Mouse (Mus musculus): ENCODE results near the gene Gm13696.
"Not testable (repeated sequence)": the region's sequence is repeated elsewhere in the genome, so short reads cannot be mapped to it uniquely, and the experiment has no call there.

The Gm13696 gene

GRCm38 (mm10) chr2:83972823-83973222 is at the start of gene Gm13696:
Gene Gm13696, plus strand, starts transcription at chr2:83973123.
- not testable (repeated sequence) for DNase-seq

- DNase-seq: no peak
Measured at GRCm38 (mm10) chr2:83929478-83930088, 43.3 kb upstream of the Gm13696 start.

GRCm38 (mm10) chr2:83940931-83941361 is 32.0 kb upstream of the Gm13696 start, which contains the start of gene Zswim2:
Gene Zswim2, minus strand, starts transcription at chr2:83941228.
- DNase-seq: peak; percentile 36 to 77

GRCm38 (mm10) chr2:83941378-83941777 is 31.5 kb upstream of the Gm13696 start:
- no peak for DNase-seq

- no peak for DNase-seq
Measured at GRCm38 (mm10) chr2:83941792-83942191, 31.1 kb upstream of the Gm13696 start.

GRCm38 (mm10) chr2:83955393-83955792 is 17.5 kb upstream of the Gm13696 start, which contains the start of gene Gm13698:
Gene Gm13698, plus strand, starts transcription at chr2:83955693.
- DNase-seq: not testable (repeated sequence)

GRCm38 (mm10) chr2:83961203-83961602 is 11.7 kb upstream of the Gm13696 start, which contains the start of gene Gm13693:
Gene Gm13693, plus strand, starts transcription at chr2:83961503.
- not testable (repeated sequence) for DNase-seq

- not testable (repeated sequence) for DNase-seq
Measured at GRCm38 (mm10) chr2:83967013-83967412, 5.9 kb upstream of the Gm13696 start, which contains the start of gene Gm13695. Gene Gm13695, plus strand, starts transcription at chr2:83967313.

- not testable (repeated sequence) for DNase-seq
Measured at GRCm38 (mm10) chr2:83978633-83979032, 5.7 kb downstream of the Gm13696 start, which contains the start of gene Gm13694. Gene Gm13694, plus strand, starts transcription at chr2:83978933.

- not testable (repeated sequence) for DNase-seq
Measured at GRCm38 (mm10) chr2:83984443-83984842, 11.5 kb downstream of the Gm13696 start, which contains the start of gene Gm13697. Gene Gm13697, plus strand, starts transcription at chr2:83984743.

GRCm38 (mm10) chr2:83990253-83990652 is 17.3 kb downstream of the Gm13696 start, which contains the start of gene Gm13691:
Gene Gm13691, plus strand, starts transcription at chr2:83990553.
- DNase-seq: not testable (repeated sequence)

- not testable (repeated sequence) for DNase-seq
Measured at GRCm38 (mm10) chr2:83993639-83994255, 20.8 kb downstream of the Gm13696 start.

- DNase-seq: not testable (repeated sequence)
Measured at GRCm38 (mm10) chr2:83994526-83994925, 21.6 kb downstream of the Gm13696 start.

- DNase-seq: no peak
Measured at GRCm38 (mm10) chr2:84008913-84009312, 36.0 kb downstream of the Gm13696 start.

- DNase-seq: no peak
Measured at GRCm38 (mm10) chr2:84009818-84010217, 36.9 kb downstream of the Gm13696 start.

- DNase-seq: no peak
Measured at GRCm38 (mm10) chr2:84014572-84014971, 41.6 kb downstream of the Gm13696 start.

GRCm38 (mm10) chr2:84016291-84016690 is 43.4 kb downstream of the Gm13696 start:
- not testable (repeated sequence) for DNase-seq

- DNase-seq: no peak
Measured at GRCm38 (mm10) chr2:84018330-84018729, 45.4 kb downstream of the Gm13696 start.

GRCm38 (mm10) chr2:84019519-84020305 is 46.8 kb downstream of the Gm13696 start:
- DNase-seq: peak; percentile 36 to 77

GRCm38 (mm10) chr2:84021930-84022329 is 49.0 kb downstream of the Gm13696 start:
- no peak for DNase-seq

GRCm38 (mm10) chr2:84022905-84023304 is 50.0 kb downstream of the Gm13696 start:
- no peak for DNase-seq

GRCm38 (mm10) chr2:84023319-84023718 is 50.4 kb downstream of the Gm13696 start:
- DNase-seq: no peak
